Mouse (Mus musculus) liver, adult 2 months (tissue): Measurements from ENCODE around the gene Lmf1. TPM values are rescaled to one million over a fixed set of nuclear protein-coding genes. Genes with fewer than 3 reads are reported as not detected.

Experiments
- DNase-seq: peaks from one replicate; pipeline ENCODE4 v3.0.0-alpha.2; 2011; ENCODE audit warnings: low read depth, low spot score; ENCODE audit errors: extremely low read depth
- H3K27ac ChIP-seq: fragments of 200-500 bp; replicated peaks from 2 replicates; pipeline ENCODE4 v1.5.1; 2012; ENCODE audit warnings: low read depth, mild to moderate bottlenecking, control low read depth, inconsistent platforms, low read length; ENCODE audit not compliant: insufficient read depth
- H3K27me3 ChIP-seq: fragments of 200-500 bp; 2 replicates; pipeline ENCODE4 v1.6.1; 2012; ENCODE audit warnings: mild to moderate bottlenecking, moderate library complexity, low read length, inconsistent platforms; ENCODE audit not compliant: control insufficient read depth, insufficient read depth
- H3K36me3 ChIP-seq: fragments of 200-500 bp; 2 replicates; pipeline ENCODE4 v1.6.1; 2012; ENCODE audit warnings: low read length, inconsistent platforms; ENCODE audit not compliant: control insufficient read depth, insufficient read depth
- H3K4me1 ChIP-seq: fragments of 200-500 bp; 2 replicates; pipeline ENCODE4 v1.6.1; 2011; ENCODE audit warnings: low read length; ENCODE audit not compliant: control insufficient read depth, insufficient read depth
- H3K4me3 ChIP-seq: fragments of 200-500 bp; 2 replicates; pipeline ENCODE4 v1.5.1; 2011; ENCODE audit warnings: low read depth, mild to moderate bottlenecking, control low read depth, low read length, moderate library complexity; ENCODE audit not compliant: insufficient read depth
- H3K79me2 ChIP-seq: fragments of 200-500 bp; 2 replicates; pipeline ENCODE4 v1.6.1; 2012; ENCODE audit warnings: inconsistent platforms, mild to moderate bottlenecking, low read length, moderate library complexity; ENCODE audit not compliant: control insufficient read depth, insufficient read depth
- H3K9ac ChIP-seq: fragments of 200-500 bp; 2 replicates; pipeline ENCODE4 v1.6.1; 2012; ENCODE audit warnings: low read depth, mild to moderate bottlenecking, control low read depth, inconsistent platforms, low read length
- CTCF ChIP-seq: fragments of 200-500 bp; IDR thresholded peaks from 2 replicates; pipeline ENCODE4 v1.5.1; 2011; ENCODE audit warnings: low read depth, low read length, control low read depth
- POLR2A ChIP-seq: fragments of 200-500 bp; IDR thresholded peaks from 2 replicates; pipeline ENCODE4 v1.6.1; 2011; ENCODE audit warnings: low read length, control low read depth; ENCODE audit not compliant: insufficient read depth; ENCODE audit errors: extremely low read depth
- WGBS: fragments of 180-500 bp; shearing (Covaris S2); methylation state at CpG from one replicate; pipeline ENCODE4 v1.1.7; 2018; 5-methylcytosine and 5-hydroxymethylcytosine counted together
- polyA plus RNA-seq: library from polyadenylated mRNA; depleted of rRNA; stranded (reverse); fragments of >200 nt; gene quantifications from 2 replicates; pipeline ENCODE4 v1.2.3, GENCODE M21; 2012
- total RNA-seq: library from RNA; depleted of rRNA; stranded (reverse); fragments of >200 nt; gene quantifications from 2 replicates; pipeline ENCODE4 v1.2.3, GENCODE M21; 2014

Gene Lmf1
- total and polyA plus RNA-seq, 2 experiments, result 26.9 to 38.4 TPM

DNA sequence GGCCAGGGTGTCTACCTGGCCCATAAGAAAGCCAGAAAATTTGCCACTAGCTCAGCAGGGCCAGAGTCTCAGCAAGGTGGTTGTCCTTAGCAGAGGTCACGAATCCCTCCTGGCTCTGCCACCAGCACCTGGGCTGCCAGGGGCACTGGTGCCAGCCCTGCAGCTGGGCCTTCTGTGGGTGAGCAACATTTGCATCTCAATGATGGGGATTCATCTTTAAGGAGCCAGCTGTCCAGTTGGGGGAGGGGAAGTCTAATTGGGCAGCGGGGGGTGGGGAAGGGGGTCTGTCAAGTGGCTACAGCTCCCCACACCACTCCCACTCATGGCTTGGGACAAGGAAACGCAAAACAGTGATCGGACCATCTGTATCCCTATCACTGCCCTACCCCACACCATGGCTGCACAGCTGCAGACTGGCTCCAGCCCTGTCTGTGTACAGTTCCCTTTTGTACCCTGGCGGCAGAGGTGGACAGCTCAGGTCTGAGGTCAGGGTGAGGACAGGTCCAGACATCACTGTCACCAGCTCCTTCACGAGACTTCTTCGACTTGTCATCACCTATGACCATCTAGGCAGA, 89.7 kb downstream of the Lmf1 start:
- no peak overlapping the region for H3K9ac ChIP-seq
- 83% methylated on average over 7 of the region's 7 CpGs for WGBS
- H3K79me2 ChIP-seq, result no peaks in the 10 kb centered on the region
- no peaks in the 10 kb centered on the region for H3K27me3 ChIP-seq
- no peak for DNase-seq
- no peaks in the 10 kb centered on the region for H3K36me3 ChIP-seq
- H3K4me1 ChIP-seq, result no peaks in the 10 kb centered on the region
- H3K4me3 ChIP-seq, result no peak overlapping the region
- no peak for TF ChIP-seq POLR2A
- TF ChIP-seq CTCF, result no peak
- no peak overlapping the region for H3K27ac ChIP-seq

DNA sequence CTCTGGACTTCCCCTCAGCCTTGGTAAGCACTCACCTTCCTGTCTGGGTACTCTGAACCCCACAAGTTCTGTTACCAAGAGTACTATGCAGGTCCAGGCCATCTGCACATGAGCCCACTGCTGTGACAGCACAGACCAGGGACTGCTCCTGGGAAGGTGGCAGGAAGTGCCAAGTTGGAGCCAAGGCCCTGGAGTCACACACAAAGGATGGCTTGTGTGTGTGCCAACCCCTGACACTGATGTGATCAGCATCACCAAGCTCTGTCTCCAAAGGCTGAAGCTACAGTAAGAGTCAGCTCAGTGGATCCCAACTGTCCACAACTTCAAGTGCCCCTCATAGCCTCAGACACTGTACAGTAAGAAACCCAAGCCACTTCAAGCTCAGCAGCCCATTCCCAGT, 94.1 kb downstream of the Lmf1 start:
- H3K9ac ChIP-seq, result no peak overlapping the region
- H3K4me3 ChIP-seq, result no peak overlapping the region
- TF ChIP-seq CTCF, result no peak
- no peak for TF ChIP-seq POLR2A
- DNase-seq, result no peak
- no peaks in the 10 kb centered on the region for H3K79me2 ChIP-seq
- H3K27me3 ChIP-seq, result no peaks in the 10 kb centered on the region
- H3K27ac ChIP-seq, result no peak overlapping the region
- no peaks in the 10 kb centered on the region for H3K36me3 ChIP-seq
- no peaks in the 10 kb centered on the region for H3K4me1 ChIP-seq

GRCm38 (mm10) chr17:25677969-25678368, 99.1 kb downstream of the Lmf1 start:
- Histone ChIP-seq H3K4me3 (no peak overlapping the region), H3K36me3 (no peaks in the 10 kb centered on the region), H3K27me3 (no peaks in the 10 kb centered on the region), H3K9ac (no peak overlapping the region), H3K4me1 (no peaks in the 10 kb centered on the region), H3K79me2 (no peaks in the 10 kb centered on the region), H3K27ac (no peak overlapping the region)
- TF ChIP-seq CTCF, result no peak
- TF ChIP-seq POLR2A, result no peak
- 71% methylated on average over 6 of the region's 6 CpGs for WGBS
- DNase-seq, result peak; percentile 8

DNA sequence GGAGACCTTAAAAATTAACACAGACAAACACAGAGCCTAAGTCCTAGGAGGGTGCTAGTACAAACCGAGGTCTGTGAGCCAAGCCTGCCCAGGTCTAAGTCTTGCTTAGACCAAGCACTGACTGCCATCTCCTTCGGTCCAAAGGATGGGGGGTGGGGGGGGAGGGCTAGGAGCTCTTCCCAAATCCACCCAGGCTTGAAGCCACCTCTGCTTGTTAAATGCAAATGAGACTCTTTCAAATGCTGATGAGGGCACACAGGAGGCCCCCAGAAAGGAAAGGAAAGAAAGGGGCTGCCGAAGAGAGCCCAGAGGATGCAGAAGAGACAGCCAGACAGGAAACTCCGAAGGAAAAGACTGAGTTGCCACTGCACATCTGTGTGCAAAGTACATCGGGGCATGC, 100.9 kb downstream of the Lmf1 start:
- TF ChIP-seq POLR2A (no peak), CTCF (no peak)
- no peaks in the 10 kb centered on the region for H3K36me3 ChIP-seq
- H3K4me1 ChIP-seq, result no peaks in the 10 kb centered on the region
- H3K79me2 ChIP-seq, result no peaks in the 10 kb centered on the region
- no peaks in the 10 kb centered on the region for H3K27me3 ChIP-seq
- H3K4me3 ChIP-seq, result no peak overlapping the region
- H3K9ac ChIP-seq, result no peak overlapping the region
- no peak for DNase-seq
- WGBS, result 29% methylated on average over 5 of the region's 5 CpGs
- no peak overlapping the region for H3K27ac ChIP-seq

GRCm38 (mm10) chr17:25681636-25682035, 102.8 kb downstream of the Lmf1 start:
- Histone ChIP-seq H3K9ac (no peak overlapping the region), H3K36me3 (no peaks in the 10 kb centered on the region), H3K27me3 (no peaks in the 10 kb centered on the region), H3K79me2 (no peaks in the 10 kb centered on the region), H3K4me3 (no peak overlapping the region), H3K27ac (no peak overlapping the region), H3K4me1 (no peaks in the 10 kb centered on the region)
- 79% methylated on average over 4 of the region's 4 CpGs for WGBS
- no peak for DNase-seq
- no peak for TF ChIP-seq CTCF
- no peak for TF ChIP-seq POLR2A

DNA sequence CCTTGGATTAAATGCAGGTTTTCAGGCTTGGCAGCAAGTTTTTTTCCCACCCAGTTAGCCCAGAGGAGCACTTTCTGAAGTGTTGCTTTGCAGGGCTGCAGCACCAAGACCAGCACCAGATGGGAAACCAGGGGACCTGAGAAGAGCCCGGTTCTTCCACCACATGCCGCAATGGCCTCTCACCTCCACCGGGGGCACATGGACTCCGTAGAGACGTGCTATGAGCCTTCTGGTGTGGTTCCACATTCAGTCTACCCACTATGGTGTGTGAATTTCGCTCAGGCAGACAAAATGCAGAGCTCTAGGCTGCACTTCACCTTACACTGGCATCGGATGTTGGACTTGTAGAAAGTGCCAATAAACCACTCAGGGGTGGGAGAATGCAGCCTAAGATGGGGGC, 107.4 kb downstream of the Lmf1 start:
- H3K36me3 ChIP-seq, result no peaks in the 10 kb centered on the region
- WGBS, result 38% methylated on average over 7 of the region's 7 CpGs

More for the DNA sequence above, 107.4 kb downstream of the Lmf1 start:
- DNase-seq, result no peak
- H3K27ac ChIP-seq, result no peak overlapping the region
- H3K79me2 ChIP-seq, result no peaks in the 10 kb centered on the region
- no peak overlapping the region for H3K9ac ChIP-seq
- H3K4me1 ChIP-seq, result no peaks in the 10 kb centered on the region
- H3K27me3 ChIP-seq, result 0 out of 2 replicates have a peak, but pooled peaks cover 2% of the 10 kb centered on the region
- TF ChIP-seq CTCF, result peak; percentile 36; the same call in 1 of the 2 replicates
- no peak for TF ChIP-seq POLR2A
- no peak overlapping the region for H3K4me3 ChIP-seq
